Mouse (Mus musculus) E14TG2a.4 (cell line): ENCODE results near the gene Ktn1.

Experiments
- H3K27me3 ChIP-seq: 2 replicates; pipeline ENCODE4 v1.6.1; 2014; ENCODE audit warnings: low read length, control low read depth; ENCODE audit not compliant: insufficient read depth
- H3K36me3 ChIP-seq: 2 replicates; pipeline ENCODE4 v1.6.1; 2014; ENCODE audit warnings: low read length, control low read depth; ENCODE audit not compliant: insufficient read depth
- H3K4me1 ChIP-seq: replicated peaks from 2 replicates; pipeline ENCODE4 v1.6.1; 2014; ENCODE audit warnings: low read depth, low read length, control low read depth
- H3K4me3 ChIP-seq: replicated peaks from 2 replicates; pipeline ENCODE4 v1.5.1; 2014; ENCODE audit warnings: mild to moderate bottlenecking, low read length
- H3K9me3 ChIP-seq: 2 replicates; pipeline ENCODE4 v1.6.1; 2014; ENCODE audit warnings: low read length, control low read depth
- CTCF ChIP-seq: conservative IDR thresholded peaks from 2 replicates; pipeline ENCODE4 v1.5.1; 2014; ENCODE audit warnings: low read length
- NANOG ChIP-seq: IDR thresholded peaks from 2 replicates; pipeline ENCODE4 v1.6.1; 2014; ENCODE audit warnings: borderline replicate concordance, low read length, mixed read lengths
- POU5F1 ChIP-seq: IDR thresholded peaks from 2 replicates; pipeline ENCODE4 v1.6.1; 2014; ENCODE audit warnings: low read length, borderline replicate concordance

Ktn1 gene

GRCm38 (mm10) chr14:47751422-47752205, 103.4 kb downstream of the Ktn1 start:
- Histone ChIP-seq H3K4me1 (peaks cover 20% of the 10 kb centered on the region), H3K36me3 (0 out of 2 replicates have a peak, but pooled peaks cover 5% of the 10 kb centered on the region), H3K9me3 (peaks cover 10% of the 10 kb centered on the region), H3K4me3 (no peak overlapping the region), H3K27me3 (no peaks in the 10 kb centered on the region)
- TF ChIP-seq CTCF: peak; percentile 33
- TF ChIP-seq POU5F1: no peak
- TF ChIP-seq NANOG: no peak

- Histone ChIP-seq H3K9me3 (peaks cover 10% of the 10 kb centered on the region), H3K4me1 (peaks cover 7% of the 10 kb centered on the region), H3K36me3 (0 out of 2 replicates have a peak, but pooled peaks cover 5% of the 10 kb centered on the region), H3K4me3 (no peak overlapping the region), H3K27me3 (no peaks in the 10 kb centered on the region)
- TF ChIP-seq POU5F1: no peak
- no peak for TF ChIP-seq NANOG
- no peak for TF ChIP-seq CTCF
Measured at GRCm38 (mm10) chr14:47753561-47753960, 105.3 kb downstream of the Ktn1 start.

- 0 out of 2 replicates have a peak, but pooled peaks cover 4% of the 10 kb centered on the region for H3K4me1 ChIP-seq
- H3K36me3 ChIP-seq: 0 out of 2 replicates have a peak, but pooled peaks cover 5% of the 10 kb centered on the region
Measured at GRCm38 (mm10) chr14:47754253-47754897, 106.1 kb downstream of the Ktn1 start.

GRCm38 (mm10) chr14:47756411-47757065, 108.3 kb downstream of the Ktn1 start:
- Histone ChIP-seq H3K4me1 (0 out of 2 replicates have a peak, but pooled peaks cover 4% of the 10 kb centered on the region), H3K36me3 (no peaks in the 10 kb centered on the region), H3K4me3 (no peak overlapping the region), H3K9me3 (no peaks in the 10 kb centered on the region; the same call in 1 of the 2 replicates), H3K27me3 (no peaks in the 10 kb centered on the region)
- TF ChIP-seq POU5F1 (no peak), NANOG (no peak), CTCF (no peak)

More at GRCm38 (mm10) chr14:47754253-47754897, 106.1 kb downstream of the Ktn1 start:
- peaks cover 10% of the 10 kb centered on the region for H3K9me3 ChIP-seq
- H3K27me3 ChIP-seq: no peaks in the 10 kb centered on the region
- TF ChIP-seq POU5F1 (no peak), CTCF (no peak), NANOG (no peak)
- H3K4me3 ChIP-seq: no peak overlapping the region

- TF ChIP-seq POU5F1 (no peak), NANOG (no peak), CTCF (no peak)
- Histone ChIP-seq H3K4me3 (no peak overlapping the region), H3K9me3 (peaks cover 33% of the 10 kb centered on the region), H3K4me1 (no peaks in the 10 kb centered on the region), H3K36me3 (no peaks in the 10 kb centered on the region), H3K27me3 (no peaks in the 10 kb centered on the region)
Measured at GRCm38 (mm10) chr14:47765192-47765591, 116.9 kb downstream of the Ktn1 start.

- Histone ChIP-seq H3K4me1 (no peaks in the 10 kb centered on the region), H3K27me3 (no peaks in the 10 kb centered on the region), H3K9me3 (peaks cover 39% of the 10 kb centered on the region), H3K4me3 (no peak overlapping the region), H3K36me3 (no peaks in the 10 kb centered on the region)
- TF ChIP-seq CTCF (no peak), NANOG (no peak), POU5F1 (no peak)
Measured at GRCm38 (mm10) chr14:47765796-47766195, 117.5 kb downstream of the Ktn1 start.

- no peaks in the 10 kb centered on the region for H3K27me3 ChIP-seq
- H3K4me3 ChIP-seq: no peak overlapping the region
- H3K9me3 ChIP-seq: peaks cover 45% of the 10 kb centered on the region
- no peaks in the 10 kb centered on the region for H3K4me1 ChIP-seq
- TF ChIP-seq NANOG (no peak), POU5F1 (no peak), CTCF (no peak)
- H3K36me3 ChIP-seq: no peaks in the 10 kb centered on the region; the same call in 1 of the 2 replicates
Measured at GRCm38 (mm10) chr14:47766373-47766772, 118.1 kb downstream of the Ktn1 start.

- H3K4me1 ChIP-seq: no peaks in the 10 kb centered on the region
- no peaks in the 10 kb centered on the region; the same call in 1 of the 2 replicates for H3K36me3 ChIP-seq
- H3K9me3 ChIP-seq: peaks cover 66% of the 10 kb centered on the region
- no peak for TF ChIP-seq NANOG
- no peak for TF ChIP-seq CTCF
- TF ChIP-seq POU5F1: no peak
- H3K27me3 ChIP-seq: no peaks in the 10 kb centered on the region
- no peak overlapping the region for H3K4me3 ChIP-seq
Measured at GRCm38 (mm10) chr14:47771496-47771895, 123.2 kb downstream of the Ktn1 start.
